Mouse (Mus musculus) common myeloid progenitor, adult 5-6 weeks (primary cell): ENCODE measurements around the gene Eif3m. TPM values are rescaled to one million over a fixed set of nuclear protein-coding genes. Genes with fewer than 3 reads are reported as not detected.

Experiments
- ATAC-seq: replicated peaks from 2 replicates; pipeline ENCODE4 v1.8.0; 2016; ENCODE audit warnings: low read depth, mild to moderate bottlenecking, moderate TSS enrichment, inconsistent platforms; ENCODE audit not compliant: poor library complexity, severe bottlenecking
- total RNA-seq: library from RNA; stranded (forward); fragments of 200-1000, 187-1606 nt; gene quantifications from 2 replicates; pipeline ENCODE4 v1.2.3, GENCODE M21; 2017

Eif3m gene
- total RNA-seq, 1 experiment from 2014 or later: 353 TPM

DNA sequence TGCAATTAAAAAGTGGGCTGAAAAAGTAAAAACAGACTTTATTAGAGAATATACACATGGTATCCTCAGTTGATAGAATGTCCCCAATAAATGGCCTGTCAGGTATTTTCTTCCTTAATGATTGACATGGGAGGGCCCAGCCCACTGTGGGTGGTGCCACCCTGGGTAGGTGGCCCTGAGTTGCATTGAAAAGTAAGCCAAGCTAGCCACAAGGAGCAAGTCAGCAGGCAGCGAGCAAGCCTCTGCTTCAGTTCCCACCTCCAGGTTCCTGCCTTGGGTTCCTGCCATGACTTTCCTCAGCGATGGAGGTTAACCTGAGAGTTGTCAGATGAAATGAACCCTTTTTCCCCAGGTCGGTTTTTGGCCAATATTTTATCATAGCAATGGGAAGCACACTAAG is 922 bp upstream of the Eif3m start:
- no peak for ATAC-seq

DNA sequence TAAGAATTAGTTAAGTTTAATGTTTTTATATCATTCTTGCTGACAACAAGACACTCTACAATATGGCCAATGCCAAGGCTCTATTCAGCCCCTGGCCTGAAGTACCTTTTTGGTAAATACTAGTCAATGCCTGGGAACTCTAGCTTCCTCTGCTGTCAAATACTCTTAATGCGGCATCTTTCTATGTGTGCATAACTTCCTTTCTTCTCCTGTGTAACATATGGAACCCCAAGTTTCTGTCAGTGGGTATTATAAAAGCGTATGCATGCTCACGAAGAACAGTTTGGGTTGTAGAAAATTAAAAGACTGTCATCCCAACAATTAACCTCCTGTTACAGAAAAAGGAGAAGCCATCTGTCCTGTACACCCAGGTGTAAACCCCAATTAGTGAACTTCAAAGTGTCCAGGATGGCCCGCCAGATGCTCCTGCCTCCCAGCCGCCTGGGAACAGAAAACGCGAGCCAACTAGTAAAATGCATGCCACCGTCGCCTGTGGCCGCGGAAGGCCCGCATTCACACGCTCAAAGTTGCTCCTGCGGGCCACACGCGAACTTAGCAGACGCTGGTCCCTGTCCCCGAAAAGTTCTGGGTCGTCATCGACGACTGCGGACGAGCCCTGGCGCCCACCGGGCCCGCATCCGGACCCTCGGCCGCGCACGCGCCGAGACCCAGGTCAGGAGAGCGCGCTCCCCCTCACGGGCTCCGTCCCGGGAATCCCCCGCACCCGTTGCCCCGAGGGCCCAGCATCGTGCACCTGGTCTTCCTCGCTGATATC is 501 bp downstream of the Eif3m start:
- ATAC-seq: peak; percentile 45; the same call in 1 of the 2 replicates

DNA sequence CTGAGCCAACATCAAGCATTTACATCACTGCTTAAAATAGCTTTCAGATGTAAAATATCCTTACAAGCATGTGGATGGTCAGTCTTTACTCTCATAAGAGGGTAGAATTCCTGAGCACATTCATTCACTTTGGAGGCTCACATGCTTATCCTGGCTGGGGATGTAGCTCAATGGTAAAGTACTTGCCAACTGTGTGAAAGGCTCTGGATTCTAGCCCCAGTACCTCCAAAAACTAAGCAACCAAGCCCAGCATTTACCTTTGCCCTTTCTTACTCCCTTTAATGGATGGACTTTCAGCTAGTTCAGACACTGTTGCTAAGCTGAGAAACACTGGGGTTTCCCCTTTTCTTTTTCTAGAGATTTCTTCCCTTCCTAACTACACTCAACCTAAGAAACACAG is 9.6 kb downstream of the Eif3m start:
- ATAC-seq: no peak

DNA sequence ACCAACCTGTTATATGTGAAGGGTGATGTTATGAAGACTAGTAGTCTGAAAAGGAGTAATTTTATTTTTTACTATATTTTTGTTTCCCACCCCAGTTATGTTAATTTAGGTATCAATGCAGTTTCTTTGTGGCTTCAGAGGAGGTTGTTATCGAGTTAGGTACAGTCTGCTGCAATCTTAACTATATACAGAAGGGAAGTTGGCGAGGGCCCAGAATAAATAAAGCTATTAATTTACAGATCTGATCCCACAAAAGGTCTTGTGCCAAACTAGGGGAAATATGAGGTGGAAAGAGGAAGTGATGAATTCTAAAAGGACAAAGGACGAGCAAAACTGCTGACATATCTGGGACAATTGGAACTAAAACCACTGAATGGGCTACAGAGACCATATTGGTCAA is 20.7 kb downstream of the Eif3m start:
- no peak for ATAC-seq

DNA sequence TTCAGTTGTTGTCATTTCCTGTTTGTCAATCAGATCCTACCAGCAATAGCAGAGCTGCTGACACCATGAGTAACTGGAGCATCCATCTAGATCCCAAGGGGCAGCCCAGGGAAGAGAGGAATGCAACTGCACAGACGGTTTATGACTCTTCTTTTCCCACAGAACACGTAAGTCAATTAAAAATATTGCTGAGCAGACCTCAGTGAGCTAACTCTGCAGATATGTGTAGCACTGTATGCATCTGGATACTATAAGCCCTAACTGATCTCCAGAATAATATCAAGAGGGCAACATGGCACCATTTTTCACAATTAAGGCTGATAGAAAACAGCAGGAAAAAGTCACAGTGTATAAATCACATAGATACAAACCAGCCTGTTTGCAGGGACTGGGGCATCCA is 22.4 kb downstream of the Eif3m start:
- ATAC-seq: no peak

DNA sequence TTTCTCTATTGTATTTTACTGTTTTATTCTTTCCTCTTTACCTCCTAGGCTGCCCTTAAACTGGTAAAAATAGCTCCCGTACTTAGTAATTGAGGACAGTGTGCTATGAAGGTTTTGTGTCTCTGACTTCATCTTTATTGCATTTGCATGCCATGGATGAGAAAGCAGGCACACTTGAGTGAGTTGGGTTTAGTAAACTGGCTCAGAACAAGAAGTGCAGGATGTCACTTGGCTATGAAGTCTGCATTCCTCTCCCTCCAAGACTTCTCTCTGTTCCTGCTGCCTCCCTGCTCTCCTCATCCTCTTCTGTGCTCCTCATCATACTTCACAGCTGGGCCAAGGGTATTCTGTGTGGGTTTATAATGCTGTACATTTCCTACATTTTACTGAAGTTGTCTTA is 27.9 kb downstream of the Eif3m start:
- no peak for ATAC-seq

DNA sequence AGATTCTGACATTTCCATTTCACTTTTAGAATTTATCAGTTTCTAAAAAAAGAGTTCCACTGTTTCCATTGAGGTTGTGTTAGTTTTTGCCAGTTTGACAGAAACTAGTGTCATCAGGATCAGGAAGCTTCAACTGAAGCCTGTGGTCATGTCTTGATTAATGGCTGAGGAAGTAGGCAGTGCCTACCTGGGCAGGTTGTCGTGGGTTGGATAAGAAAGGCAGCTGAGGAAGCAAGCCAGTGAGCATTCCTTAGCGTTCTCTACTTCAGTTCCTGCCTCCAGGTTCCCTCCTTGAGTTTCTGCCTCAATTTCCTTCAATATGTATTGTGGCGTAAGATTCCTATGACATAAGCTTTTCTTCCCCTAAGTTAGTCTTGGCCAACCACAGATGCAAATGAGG is 31.1 kb downstream of the Eif3m start:
- peak; percentile 71 for ATAC-seq

DNA sequence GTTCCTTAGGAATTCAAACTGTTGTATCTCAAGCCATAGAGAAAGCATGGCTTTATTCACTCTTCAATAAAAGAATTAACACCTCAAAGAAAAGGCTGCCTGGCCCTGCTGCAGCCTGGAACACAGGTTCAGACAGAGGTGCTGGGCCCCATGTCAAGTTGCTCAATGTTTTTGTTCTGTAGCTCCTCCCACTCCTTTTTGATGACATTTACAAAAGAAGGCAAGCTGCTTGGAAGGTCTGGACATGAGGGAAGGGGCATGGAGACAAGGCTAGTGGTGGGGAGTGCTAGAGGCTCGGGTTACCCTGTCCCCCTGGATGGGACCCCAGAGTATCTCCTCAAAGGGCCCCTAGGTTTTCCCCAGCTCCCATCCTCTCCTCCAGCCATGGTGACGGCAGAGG is 35.2 kb downstream of the Eif3m start:
- no peak for ATAC-seq

DNA sequence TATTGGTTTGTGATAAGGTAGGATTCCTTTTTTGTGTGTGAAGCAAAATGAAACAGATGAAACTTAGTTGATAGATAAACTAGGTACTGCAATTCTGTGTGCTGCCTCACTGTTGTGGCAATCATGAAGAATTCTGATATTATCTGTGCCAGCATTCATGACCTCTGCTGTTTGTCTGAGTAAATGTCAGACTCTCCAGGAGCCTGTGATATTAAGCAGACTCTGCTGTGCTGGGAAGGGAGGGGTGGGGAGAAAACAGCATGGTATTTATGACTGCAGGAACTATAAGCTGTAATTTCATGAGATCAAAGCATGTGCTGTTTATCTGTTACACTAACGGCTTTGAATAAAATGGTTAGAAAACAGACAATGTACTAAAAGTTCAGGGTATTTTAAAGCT is 52.4 kb downstream of the Eif3m start:
- no peak for ATAC-seq

Other genes starting within 250 kb of the Eif3m start
- gene Qser1, start 200.3 kb downstream of the Eif3m start, total RNA-seq: 17.4 and 29.6 TPM in 2 replicates
- gene Prrg4, start 167.2 kb downstream of the Eif3m start, total RNA-seq: 10.7 and 14.1 TPM in 2 replicates
- gene Ccdc73, start 149.3 kb downstream of the Eif3m start, total RNA-seq: 5.8 and 7.3 TPM in 2 replicates
- not detected in 2 replicates for gene Gm11060, start 74.9 kb upstream of the Eif3m start, total RNA-seq
- gene Wt1, start 109.4 kb upstream of the Eif3m start, total RNA-seq: not detected in 2 replicates
- 2.1 and 2.5 TPM in 2 replicates for gene Them7, start 207.2 kb upstream of the Eif3m start, total RNA-seq